Mouse (Mus musculus): ENCODE data around the gene Mtch1. TPM values are rescaled to one million over a fixed set of nuclear protein-coding genes. Genes with fewer than 3 reads are reported as not detected.

Mtch1 gene
- polyA plus RNA-seq (2012; fragmentation: generic; extraction: Trizol): 1,000 to 10,000 TPM in 1 of 2 experiments, 100 to 1,000 TPM in 1; 971 to 1,016 TPM

GRCm38 (mm10) chr17:29347645-29348256, at the start of gene Mtch1:
Gene Mtch1 (minus strand): TSS chr17:29347934.

GRCm38 (mm10) chr17:29360761-29361221, 13.1 kb upstream of the Mtch1 start, which contains the start of gene Fgd2:
Gene Fgd2 (plus strand): TSS chr17:29360914.

DNA sequence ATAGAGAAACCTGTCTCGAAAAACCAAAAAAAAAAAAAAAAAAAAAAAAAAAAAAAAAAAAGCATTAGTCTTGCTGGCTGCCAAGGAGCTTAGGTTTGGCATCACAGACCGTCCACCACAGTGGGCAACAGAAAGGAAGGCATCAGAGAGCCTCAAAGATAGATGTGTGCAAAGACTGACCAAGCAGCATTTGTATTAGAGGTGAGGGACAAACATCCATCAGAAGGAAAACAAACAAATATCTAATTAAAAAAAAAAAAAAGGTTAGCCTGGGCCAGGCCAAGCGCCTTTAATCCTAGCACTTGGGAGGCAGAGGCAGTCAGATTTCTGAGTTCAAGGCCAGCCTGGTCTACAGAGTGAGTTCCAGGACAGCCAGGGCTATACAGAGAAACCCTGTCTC, 30.4 kb downstream of the Mtch1 start, which contains the start of gene Pi16:
Pi16 (plus strand) TSS at position 301 of the 400 bp plus-strand sequence.

Other genes with a start within 250 kb of the Mtch1 start
- gene Rab44, start 233.8 kb downstream of the Mtch1 start, polyA plus RNA-seq (2012; fragmentation: generic; extraction: Trizol): under 1 TPM; 0.02 to 0.25 TPM
- gene Cpne5, start 109.8 kb downstream of the Mtch1 start, polyA plus RNA-seq (2012; fragmentation: generic; extraction: Trizol): under 1 TPM; 0.13 to 0.22 TPM
- 10 to 100 TPM; 30.8 to 49.3 TPM for gene Ppil1, start 83.7 kb downstream of the Mtch1 start, polyA plus RNA-seq (2012; fragmentation: generic; extraction: Trizol)
- 100 to 1,000 TPM in 1 of 2 experiments, 10 to 100 TPM in 1; 57.7 to 148 TPM for gene BC004004, start 79.1 kb downstream of the Mtch1 start, polyA plus RNA-seq (2012; fragmentation: generic; extraction: Trizol)
- 10 to 100 TPM in 1 of 2 experiments, under 1 TPM in 1; 0.09 to 16.2 TPM for gene Pi16, start 30.3 kb downstream of the Mtch1 start, polyA plus RNA-seq (2012; fragmentation: generic; extraction: Trizol)
- 1 to 10 TPM in 1 of 2 experiments, under 1 TPM in 1; 0.19 to 2.1 TPM for gene Fgd2, start 13.0 kb upstream of the Mtch1 start, polyA plus RNA-seq (2012; fragmentation: generic; extraction: Trizol)
- 1 to 10 TPM; 2.5 to 4.2 TPM for gene Pim1, start 142.8 kb upstream of the Mtch1 start, polyA plus RNA-seq (2012; fragmentation: generic; extraction: Trizol)
- not detected for gene Gm17657, start 201.7 kb upstream of the Mtch1 start, polyA plus RNA-seq (2012; fragmentation: generic; extraction: Trizol)
- 10 to 100 TPM in 1 of 2 experiments, 1 to 10 TPM in 1; 5.3 to 12.6 TPM for gene Tbc1d22b, start 201.9 kb upstream of the Mtch1 start, polyA plus RNA-seq (2012; fragmentation: generic; extraction: Trizol)
- under 1 TPM in 1 of 2 experiments, not detected in 1; 0.05 TPM for gene Tmem217, start 204.5 kb upstream of the Mtch1 start, polyA plus RNA-seq (2012; fragmentation: generic; extraction: Trizol)